Mouse (Mus musculus) neural tube, embryonic 13.5 days (tissue): ENCODE data around the gene Tpcn1. TPM values are rescaled to one million over a fixed set of nuclear protein-coding genes. Genes with fewer than 3 reads are reported as not detected.
A peak's percentile ranks its signal among the peaks of the same experiment; 100 is the strongest.

Experiments
- ATAC-seq: fragments of 200-750 bp; cut with Nextera tagmentation; 2 replicates; pipeline ENCODE4 v1.8.0; 2017; ENCODE audit warnings: low read depth, mild to moderate bottlenecking, moderate TSS enrichment, moderate library complexity
- H3K27ac ChIP-seq: fragments of 300-500 bp; sonication (generic); replicated peaks from 2 replicates; pipeline ENCODE4 v1.5.1; 2015; ENCODE audit warnings: moderate library complexity, mild to moderate bottlenecking, inconsistent platforms
- H3K27me3 ChIP-seq: fragments of 300-500 bp; sonication (generic); 2 replicates; pipeline ENCODE4 v1.6.1; 2015; ENCODE audit warnings: mild to moderate bottlenecking, inconsistent platforms
- H3K36me3 ChIP-seq: fragments of 300-500 bp; sonication (generic); 2 replicates; pipeline ENCODE4 v1.6.1; 2015; ENCODE audit warnings: mild to moderate bottlenecking, inconsistent platforms
- H3K4me1 ChIP-seq: fragments of 300-500 bp; sonication (generic); replicated peaks from 2 replicates; pipeline ENCODE4 v1.6.1; 2015; ENCODE audit warnings: inconsistent platforms
- H3K4me2 ChIP-seq: fragments of 300-500 bp; sonication (generic); 2 replicates; pipeline ENCODE4 v1.6.1; 2015; ENCODE audit warnings: inconsistent platforms, mild to moderate bottlenecking, moderate library complexity
- H3K4me3 ChIP-seq: fragments of 300-500 bp; sonication (generic); 2 replicates; pipeline ENCODE4 v1.5.1; 2015; ENCODE audit warnings: mild to moderate bottlenecking, inconsistent platforms
- H3K9ac ChIP-seq: fragments of 300-500 bp; sonication (generic); 2 replicates; pipeline ENCODE4 v1.6.1; 2015; ENCODE audit warnings: moderate library complexity, mild to moderate bottlenecking, inconsistent platforms
- H3K9me3 ChIP-seq: fragments of 300-500 bp; sonication (generic); 2 replicates; pipeline ENCODE4 v1.6.1; 2016; ENCODE audit warnings: inconsistent platforms
- WGBS: fragments of 180-500 bp; shearing (Covaris S2); methylation state at CpG from one replicate; pipeline ENCODE4 v1.1.7; 2015; 5-methylcytosine and 5-hydroxymethylcytosine counted together
- polyA plus RNA-seq: library from polyadenylated mRNA; unstranded; fragments of >200 nt; fragmentation: Nextera tagmentation; extraction: Ambion mirVana; gene quantifications from 2 replicates; pipeline ENCODE4 v1.2.1, GENCODE M21; 2015

Gene Tpcn1
- polyA plus RNA-seq, 1 experiment from 2014 or later: 22.4 TPM

DNA sequence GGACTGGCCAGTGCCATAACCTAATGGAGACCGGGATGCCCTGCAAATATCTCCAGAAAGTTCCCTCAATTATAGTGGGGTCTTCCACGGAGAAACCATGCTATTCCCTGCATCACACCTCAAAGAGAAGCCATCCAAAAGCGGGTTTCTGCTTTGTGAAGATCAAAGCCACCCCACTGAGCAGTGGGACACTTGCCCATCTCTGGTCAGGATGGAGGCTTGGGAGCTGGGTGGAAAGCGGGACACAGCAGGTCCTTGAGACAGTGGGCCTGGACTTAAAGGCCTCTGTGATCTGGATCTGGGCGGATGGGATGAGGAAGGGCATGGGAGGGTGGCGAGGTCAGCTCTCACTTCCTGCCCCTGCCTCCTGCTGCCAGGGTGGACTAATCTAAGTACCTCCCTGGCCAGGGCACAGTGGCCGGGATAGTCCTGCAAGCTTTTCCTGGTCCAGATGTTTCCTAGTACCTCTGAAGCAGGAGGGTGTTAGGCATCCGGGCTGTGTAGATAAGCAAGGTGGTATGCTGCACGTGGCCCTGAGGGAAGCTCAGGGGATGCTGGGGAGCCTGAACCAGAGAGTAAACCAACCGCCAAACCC is 13.9 kb downstream of the Tpcn1 start:
- H3K36me3 ChIP-seq: no peaks in the 10 kb centered on the region
- H3K4me2 ChIP-seq: no peak overlapping the region
- 72% methylated on average over 10 of the region's 10 CpGs for WGBS
- peaks cover 66% of the 10 kb centered on the region for H3K4me1 ChIP-seq
- H3K27ac ChIP-seq: no peak overlapping the region
- no peaks in the 10 kb centered on the region for H3K9me3 ChIP-seq
- H3K27me3 ChIP-seq: no peaks in the 10 kb centered on the region
- no peak overlapping the region for H3K4me3 ChIP-seq
- no peak overlapping the region for H3K9ac ChIP-seq
- no peak for ATAC-seq

DNA sequence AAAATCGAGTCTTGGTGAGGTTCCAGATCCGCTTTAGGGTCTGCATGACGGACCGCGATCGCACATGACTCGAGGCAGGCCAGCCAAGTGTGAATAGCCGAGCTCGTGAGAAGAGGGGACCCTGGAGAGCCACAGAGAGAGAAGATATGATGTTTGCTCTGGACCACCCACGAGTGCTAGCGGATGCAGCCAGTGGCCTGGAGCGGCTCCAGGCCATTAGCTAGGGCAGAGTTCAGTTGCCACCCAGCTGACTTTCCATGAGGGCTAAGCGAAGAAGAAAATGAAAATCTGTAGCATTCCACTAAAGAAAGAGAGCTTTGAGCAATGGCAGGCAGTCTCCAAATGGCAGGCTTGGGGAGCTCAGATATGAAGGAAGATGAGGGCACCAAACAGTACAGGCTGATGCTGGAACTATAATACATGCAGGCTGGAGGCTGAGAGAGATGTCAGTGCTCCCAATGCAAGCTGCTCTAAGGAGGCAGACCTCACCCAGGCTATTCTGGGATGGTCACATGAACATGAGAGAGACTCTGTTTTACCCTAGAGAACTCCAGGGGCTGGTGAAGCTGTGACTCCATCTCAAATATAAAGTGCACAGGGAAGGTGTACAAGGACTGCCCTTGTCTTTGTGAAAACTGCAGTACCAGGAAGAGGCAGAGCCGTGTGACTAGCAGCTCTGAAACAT is 17.3 kb downstream of the Tpcn1 start:
- Histone ChIP-seq H3K27me3 (no peaks in the 10 kb centered on the region), H3K9ac (0 out of 2 replicates have a peak overlapping the region, but pooled peaks have one; percentile 1), H3K36me3 (no peaks in the 10 kb centered on the region), H3K4me1 (peaks cover 72% of the 10 kb centered on the region), H3K27ac (peak overlapping the region; percentile 71), H3K4me3 (no peak overlapping the region), H3K9me3 (no peaks in the 10 kb centered on the region), H3K4me2 (0 out of 2 replicates have a peak overlapping the region, but pooled peaks have one; percentile 1)
- 25% methylated on average over 14 of the region's 14 CpGs for WGBS
- no peak for ATAC-seq

DNA sequence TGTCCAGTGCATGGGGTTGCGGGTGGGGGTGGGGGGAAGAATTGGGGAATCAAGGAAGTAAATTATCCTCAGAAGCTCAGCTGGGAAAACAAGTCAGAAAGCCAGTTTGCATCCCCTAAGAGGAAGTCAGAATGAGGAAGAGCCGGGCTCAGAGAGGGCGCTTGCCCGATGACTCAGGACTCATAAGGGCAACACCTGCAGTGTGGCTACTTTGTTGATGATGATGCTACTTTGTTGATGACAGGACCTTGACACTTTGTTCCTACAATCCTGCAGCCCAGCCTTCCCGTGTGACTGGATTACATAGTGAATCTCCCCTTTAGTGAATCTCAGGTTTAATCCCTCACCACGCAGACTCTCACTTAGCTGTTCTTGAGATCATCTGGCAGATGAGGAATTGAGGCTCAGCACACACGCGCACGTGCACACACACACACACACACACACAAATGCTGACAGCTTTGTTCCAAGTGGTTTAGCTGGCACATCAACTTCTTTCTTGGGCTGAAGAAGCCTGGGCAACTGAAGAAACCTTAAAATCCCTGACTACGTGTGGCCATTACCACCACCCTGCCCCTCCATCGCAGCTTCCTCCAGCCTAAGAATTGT is 18.1 kb downstream of the Tpcn1 start:
- 74% methylated on average over 11 of the region's 11 CpGs for WGBS
- Histone ChIP-seq H3K4me2 (no peak overlapping the region), H3K9ac (no peak overlapping the region), H3K4me3 (no peak overlapping the region), H3K27me3 (no peaks in the 10 kb centered on the region), H3K9me3 (no peaks in the 10 kb centered on the region), H3K36me3 (no peaks in the 10 kb centered on the region), H3K27ac (peak overlapping the region; percentile 71), H3K4me1 (peaks cover 80% of the 10 kb centered on the region)
- no peak for ATAC-seq

DNA sequence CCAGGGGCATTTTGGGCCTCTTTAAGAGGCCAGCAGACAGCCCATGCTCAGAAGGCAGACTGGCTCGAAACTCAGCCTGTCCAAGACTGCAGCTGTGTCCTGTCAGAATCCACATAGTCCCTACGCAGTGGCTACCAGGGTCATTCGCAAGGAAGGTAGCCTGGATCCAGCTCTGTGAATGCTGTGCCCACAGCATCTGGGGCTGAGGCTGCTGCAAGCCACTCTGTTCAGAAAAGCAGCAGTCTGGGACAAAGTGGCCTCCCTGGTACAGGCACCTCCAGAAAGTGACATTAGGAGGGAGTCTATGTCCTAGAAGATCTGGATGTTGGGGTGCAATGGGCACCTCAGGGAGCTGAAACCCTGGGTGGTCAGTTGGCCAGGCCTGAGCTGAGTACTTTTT is 18.7 kb downstream of the Tpcn1 start:
- ATAC-seq: no peak
- Histone ChIP-seq H3K9me3 (no peaks in the 10 kb centered on the region), H3K4me1 (peaks cover 83% of the 10 kb centered on the region), H3K4me2 (no peak overlapping the region), H3K27ac (peak overlapping the region; percentile 96), H3K4me3 (no peak overlapping the region), H3K9ac (0 out of 2 replicates have a peak overlapping the region, but pooled peaks have one; percentile 26), H3K27me3 (no peaks in the 10 kb centered on the region), H3K36me3 (no peaks in the 10 kb centered on the region)
- 93% methylated on average over 3 of the region's 3 CpGs for WGBS

DNA sequence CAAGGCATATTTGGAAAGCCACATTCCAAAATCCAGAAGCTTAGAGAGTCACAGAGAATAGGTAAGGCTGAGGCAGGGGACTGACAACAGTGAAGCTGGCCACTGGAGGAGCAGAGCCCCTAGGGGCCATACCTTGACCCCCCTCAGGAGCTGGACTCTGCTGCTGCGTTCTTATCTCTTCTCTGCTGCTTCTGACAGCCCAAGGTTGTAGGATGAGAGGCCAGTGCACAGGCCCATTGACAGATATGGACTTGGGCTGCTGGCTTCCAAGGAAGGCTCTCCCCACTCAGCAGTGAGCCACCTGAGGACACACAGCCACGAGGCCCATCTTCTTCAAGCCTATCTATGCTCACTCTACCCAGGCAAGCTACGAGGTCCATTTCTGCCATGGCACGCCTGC is 19.5 kb downstream of the Tpcn1 start:
- peaks cover 83% of the 10 kb centered on the region for H3K4me1 ChIP-seq
- H3K27me3 ChIP-seq: no peaks in the 10 kb centered on the region
- H3K27ac ChIP-seq: peak overlapping the region; percentile 96
- H3K4me3 ChIP-seq: no peak overlapping the region
- H3K36me3 ChIP-seq: no peaks in the 10 kb centered on the region
- WGBS: 83% methylated on average over 4 of the region's 4 CpGs
- peak overlapping the region; percentile 47; the same call in 1 of the 2 replicates for H3K9ac ChIP-seq
- peak overlapping the region; percentile 39 for H3K4me2 ChIP-seq
- no peak for ATAC-seq
- H3K9me3 ChIP-seq: no peaks in the 10 kb centered on the region

DNA sequence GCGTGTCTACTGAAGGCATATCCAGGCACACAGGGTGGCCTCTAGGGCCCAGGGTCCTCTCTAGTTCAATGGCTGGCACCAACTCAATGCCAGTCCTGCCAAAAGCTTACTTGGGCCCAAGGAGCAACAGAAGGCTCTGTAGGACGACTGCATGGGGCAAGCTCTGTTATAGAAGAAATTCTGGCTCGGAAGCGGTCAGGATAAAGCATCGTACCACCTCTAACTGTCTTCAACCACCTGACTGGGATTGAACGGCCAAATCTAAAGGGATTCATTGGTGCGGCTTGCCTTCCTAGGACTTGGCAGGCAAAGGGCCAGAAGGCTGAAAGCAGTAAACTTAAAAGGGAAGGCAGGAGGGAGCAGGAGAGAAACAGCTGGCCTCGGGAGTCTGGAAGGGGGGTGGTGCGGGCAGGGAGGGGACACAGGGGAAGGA is 20.1 kb downstream of the Tpcn1 start:
- Histone ChIP-seq H3K4me1 (peaks cover 89% of the 10 kb centered on the region), H3K9ac (peak overlapping the region; percentile 47), H3K27ac (peak overlapping the region; percentile 96), H3K36me3 (no peaks in the 10 kb centered on the region), H3K4me3 (no peak overlapping the region), H3K9me3 (no peaks in the 10 kb centered on the region), H3K27me3 (no peaks in the 10 kb centered on the region), H3K4me2 (peak overlapping the region; percentile 39)
- no peak for ATAC-seq
- 28% methylated on average over 9 of the region's 9 CpGs for WGBS

DNA sequence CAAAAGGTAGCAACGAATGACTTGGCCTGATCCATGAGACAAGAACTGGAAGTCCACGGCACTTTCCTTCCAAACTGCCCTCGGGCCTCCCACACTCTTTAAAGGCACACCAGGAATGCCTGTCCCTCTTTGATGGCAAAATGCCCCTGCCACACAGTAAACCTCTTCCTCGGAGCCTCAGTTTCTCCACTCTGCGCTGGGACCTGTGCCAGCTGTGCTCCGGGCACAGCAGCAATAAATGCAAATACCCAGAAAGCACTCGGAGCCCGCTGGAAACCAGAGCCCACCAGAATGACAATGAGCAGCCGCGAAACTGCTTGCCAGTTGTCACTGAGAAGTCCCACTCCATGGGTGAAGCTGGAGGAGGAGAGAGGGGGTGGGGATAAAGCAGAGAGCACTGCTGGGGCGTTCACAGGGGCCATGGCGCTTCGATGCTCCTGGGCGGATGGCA is 20.7 kb downstream of the Tpcn1 start:
- Histone ChIP-seq H3K4me3 (no peak overlapping the region), H3K4me2 (peak overlapping the region; percentile 39), H3K27me3 (no peaks in the 10 kb centered on the region), H3K9ac (peak overlapping the region; percentile 47), H3K9me3 (no peaks in the 10 kb centered on the region), H3K4me1 (peaks cover 94% of the 10 kb centered on the region), H3K36me3 (no peaks in the 10 kb centered on the region), H3K27ac (peak overlapping the region; percentile 96)
- WGBS: 10% methylated on average over 14 of the region's 14 CpGs
- ATAC-seq: peak; percentile 57

DNA sequence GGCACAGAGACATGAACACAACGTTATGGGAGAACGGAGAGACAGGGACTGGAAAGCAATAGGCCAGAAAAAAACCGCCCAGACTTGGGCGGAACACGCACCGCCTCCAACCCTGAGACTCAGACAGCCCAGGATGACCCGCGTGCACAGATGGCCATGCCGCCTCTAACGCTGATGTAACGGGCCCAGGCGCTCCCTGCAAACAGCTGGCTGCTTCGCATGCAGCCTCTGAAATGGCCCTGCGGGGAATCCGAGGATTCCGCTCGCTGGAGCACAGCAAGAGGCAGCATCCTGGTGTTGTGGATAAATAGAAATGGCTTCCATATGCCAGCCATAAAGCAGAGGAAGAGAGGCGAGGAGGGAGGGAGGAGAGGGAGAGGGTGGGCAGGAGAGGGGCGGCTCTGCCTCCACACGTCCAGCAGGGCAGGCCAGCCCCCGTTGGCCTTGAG is 21.2 kb downstream of the Tpcn1 start:
- peak; percentile 66 for ATAC-seq

DNA sequence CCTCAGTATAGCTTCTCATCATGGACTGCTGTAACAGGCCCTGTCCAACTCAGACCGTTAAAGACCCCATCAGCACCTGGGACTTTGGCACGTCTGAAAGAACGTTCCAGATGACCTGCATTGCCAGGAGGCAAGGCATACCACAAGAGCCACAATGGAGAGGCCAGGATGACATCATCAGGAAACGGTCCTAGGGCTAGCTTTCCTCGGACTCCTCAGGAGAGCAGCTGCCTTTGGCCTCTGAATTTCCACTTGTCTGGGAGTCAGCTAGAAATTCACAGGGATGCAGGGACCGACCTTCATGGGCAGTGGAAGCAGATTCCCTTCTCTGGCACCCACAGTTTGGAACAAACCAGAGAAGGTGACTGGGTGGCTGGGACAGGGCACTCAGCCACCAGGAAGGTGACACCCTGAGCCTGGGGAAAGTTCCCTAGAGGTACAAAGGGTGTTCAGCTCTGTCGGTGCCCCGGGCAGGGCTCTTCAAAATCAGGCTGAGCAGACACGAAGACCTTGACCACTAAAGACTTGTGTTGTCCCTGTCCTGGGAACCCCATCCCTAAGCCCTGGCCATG is 21.7 kb downstream of the Tpcn1 start:
- ATAC-seq: peak; percentile 6; the same call in 1 of the 2 replicates
- Histone ChIP-seq H3K4me1 (peaks cover 98% of the 10 kb centered on the region), H3K36me3 (no peaks in the 10 kb centered on the region), H3K9me3 (no peaks in the 10 kb centered on the region), H3K9ac (peak overlapping the region; percentile 47), H3K27ac (peak overlapping the region; percentile 96), H3K4me2 (peak overlapping the region; percentile 39), H3K4me3 (no peak overlapping the region), H3K27me3 (no peaks in the 10 kb centered on the region)
- 34% methylated on average over 9 of the region's 9 CpGs for WGBS

More for the DNA sequence above, 21.2 kb downstream of the Tpcn1 start:
- H3K9me3 ChIP-seq: no peaks in the 10 kb centered on the region
- 6% methylated on average over 21 of the region's 21 CpGs for WGBS
- H3K4me3 ChIP-seq: no peak overlapping the region
- H3K27me3 ChIP-seq: no peaks in the 10 kb centered on the region
- no peaks in the 10 kb centered on the region for H3K36me3 ChIP-seq
- peak overlapping the region; percentile 39 for H3K4me2 ChIP-seq
- peak overlapping the region; percentile 47 for H3K9ac ChIP-seq
- peak overlapping the region; percentile 96 for H3K27ac ChIP-seq
- peaks cover 97% of the 10 kb centered on the region for H3K4me1 ChIP-seq

DNA sequence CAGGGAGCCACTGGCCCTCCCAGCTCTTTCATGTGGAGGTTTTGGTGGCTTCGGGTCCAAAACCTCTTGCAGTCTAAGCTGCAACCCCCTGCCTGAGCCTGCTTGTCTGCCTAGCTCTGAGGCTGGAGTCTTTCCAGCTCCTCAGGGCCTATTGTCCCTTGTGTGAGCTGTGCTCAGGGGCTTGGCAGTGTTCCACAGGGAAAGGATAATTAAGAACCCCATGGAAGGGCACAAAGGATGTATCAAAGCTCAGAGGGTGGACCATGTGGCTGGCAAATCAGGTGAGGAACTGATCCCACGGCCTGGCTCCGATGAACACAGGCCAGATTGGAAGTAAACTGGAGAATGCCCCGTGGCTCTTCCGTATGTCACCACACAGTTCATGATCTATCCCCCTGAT is 22.4 kb downstream of the Tpcn1 start:
- no peaks in the 10 kb centered on the region for H3K27me3 ChIP-seq
- ATAC-seq: peak; percentile 45
- no peaks in the 10 kb centered on the region for H3K9me3 ChIP-seq
- whole genome bisulfite sequencing: 27% methylated on average over 5 of the region's 5 CpGs
- H3K9ac ChIP-seq: peak overlapping the region; percentile 38
- peak overlapping the region; percentile 96 for H3K27ac ChIP-seq
- peak overlapping the region; percentile 39 for H3K4me2 ChIP-seq
- no peaks in the 10 kb centered on the region for H3K36me3 ChIP-seq
- peaks cover 96% of the 10 kb centered on the region for H3K4me1 ChIP-seq
- no peak overlapping the region for H3K4me3 ChIP-seq

DNA sequence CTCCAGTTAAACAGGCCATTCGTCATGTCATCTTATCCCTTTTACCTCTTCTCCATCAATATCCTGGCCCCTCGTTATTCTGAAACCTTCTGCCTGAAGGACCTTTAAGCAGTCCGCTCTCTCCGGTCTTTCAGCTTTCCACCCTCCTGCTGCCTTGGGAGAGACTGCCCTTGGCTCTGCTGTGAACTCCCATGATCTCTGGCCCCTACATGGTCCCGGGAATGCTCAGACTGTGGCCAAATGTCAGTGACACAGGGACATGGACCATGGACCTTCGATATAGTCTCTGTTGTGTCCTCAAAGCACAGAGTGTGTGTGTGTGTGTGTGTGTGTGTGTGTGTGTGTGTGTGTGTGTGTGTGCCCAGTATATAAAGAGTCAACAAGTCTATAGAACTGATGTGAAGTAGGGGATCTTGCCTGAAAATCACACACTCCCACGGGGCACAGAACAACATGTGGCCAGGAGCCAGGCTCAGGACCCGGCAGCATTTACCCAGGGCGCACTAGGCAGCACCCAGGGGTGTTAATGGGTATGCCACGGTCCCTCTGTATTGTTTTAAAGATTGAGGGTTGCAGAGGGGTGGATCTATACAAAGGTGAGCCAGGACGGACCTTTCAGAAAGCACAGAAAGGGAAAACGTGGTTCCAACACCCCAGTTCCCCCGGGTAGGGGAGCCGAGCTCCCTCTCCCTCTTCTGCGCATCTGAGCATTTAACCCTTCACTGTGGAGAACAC is 23.1 kb downstream of the Tpcn1 start:
- ATAC-seq: no peak
- H3K9me3 ChIP-seq: no peaks in the 10 kb centered on the region
- peak overlapping the region; percentile 23 for H3K4me2 ChIP-seq
- peak overlapping the region; percentile 96 for H3K27ac ChIP-seq
- no peaks in the 10 kb centered on the region for H3K36me3 ChIP-seq
- 19% methylated on average over 15 of the region's 15 CpGs for WGBS
- no peaks in the 10 kb centered on the region for H3K27me3 ChIP-seq
- H3K9ac ChIP-seq: peak overlapping the region; percentile 38
- peaks cover 96% of the 10 kb centered on the region for H3K4me1 ChIP-seq
- no peak overlapping the region for H3K4me3 ChIP-seq
